Mouse (Mus musculus) adrenal gland, postnatal 4 days (tissue): ENCODE measurements around the gene Gpr63. TPM values are rescaled to one million over a fixed set of nuclear protein-coding genes. Genes with fewer than 3 reads are reported as not detected.
"Not testable (repeated sequence)": the region's sequence is repeated elsewhere in the genome, so short reads cannot be mapped to it uniquely, and the experiment has no call there.

Source experiments
- DNase-seq, 2 experiments: peaks; one replicate each; pipeline ENCODE4 v3.0.0; 2021 to 2022; ENCODE audit warnings: low spot score in 2 of 2, mixed read lengths in 2 of 2
- total RNA-seq, 2 experiments: library from RNA; stranded (reverse); gene quantifications; 2 replicates each; pipeline ENCODE4 v1.2.3; 2021

Gpr63 gene
- total RNA-seq, 2 experiments from 2014 or later, result 4.5 to 5.0 TPM

DNA sequence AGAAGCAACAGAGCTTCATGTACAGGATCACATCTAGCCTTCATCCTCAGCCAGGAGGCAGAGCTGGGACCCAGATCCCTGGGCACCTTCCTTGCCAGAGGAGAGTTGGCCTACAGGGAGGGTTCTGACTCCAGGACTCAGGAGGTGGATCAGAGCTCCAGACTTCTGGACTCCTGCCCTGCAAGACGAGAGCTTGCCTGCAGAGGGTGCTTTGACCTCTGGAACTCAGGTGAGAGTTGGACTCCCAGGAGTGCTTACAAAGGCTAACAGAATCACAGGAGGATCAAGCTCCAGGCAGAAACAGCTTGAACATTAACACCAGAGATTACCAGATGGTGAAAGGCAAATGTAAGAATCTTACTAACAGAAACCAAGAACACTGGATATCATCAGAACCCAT lies 89.3 kb downstream of the Gpr63 start:
- not testable (repeated sequence) for DNase-seq

Other genes starting within 250 kb of the Gpr63 start
- 1 to 10 TPM; 6.2 to 7.6 TPM for gene Klhl32, start 115.3 kb upstream of the Gpr63 start, total RNA-seq
- gene Ndufaf4, start 68.3 kb upstream of the Gpr63 start, total RNA-seq, result 10 to 100 TPM; 25.6 to 26.6 TPM